Mouse (Mus musculus): ENCODE measurements around the gene Trp53i11.

DNA sequence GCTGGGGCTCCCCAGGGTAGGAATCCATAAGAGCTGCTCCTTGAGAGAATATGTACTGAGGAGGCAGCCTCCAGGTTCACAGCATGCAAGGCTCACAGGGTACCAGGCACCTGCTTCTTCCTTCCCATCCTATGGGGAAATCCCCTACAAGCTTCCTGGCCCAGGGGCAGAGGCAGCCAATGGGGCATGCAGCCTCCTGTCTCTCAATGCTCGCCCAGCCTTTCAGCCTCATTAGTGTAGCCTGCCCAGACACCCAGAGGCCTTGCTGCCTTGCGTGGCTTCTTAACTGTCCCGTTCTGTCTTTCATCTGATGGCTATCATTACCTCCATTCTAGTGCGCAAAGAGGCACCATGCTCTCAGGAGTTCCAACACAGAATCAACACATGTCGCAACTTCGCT, 61.7 kb downstream of the Trp53i11 start:
- TF ChIP-seq CTCF (IDR thresholded peaks at IDR 0.05; ENCODE audit: control insufficient read depth, insufficient read depth, insufficient replicate concordance, low read depth, low read length) (no peak), POLR2A (IDR thresholded peaks at IDR 0.05; ENCODE audit: control insufficient read depth, low read depth, low read length) (no peak)

All from testis, adult 2 months (tissue).